Mouse (Mus musculus): ENCODE data around the gene Rxfp4.

Gene Rxfp4

GRCm38 (mm10) chr3:88652846-88653515 is at the start of gene Rxfp4:
Rxfp4 (minus strand) TSS chr3:88653142.
- no peak for TF ChIP-seq GATA4 (IDR thresholded peaks at IDR 0.05; ENCODE audit: insufficient replicate concordance, low read length)

DNA sequence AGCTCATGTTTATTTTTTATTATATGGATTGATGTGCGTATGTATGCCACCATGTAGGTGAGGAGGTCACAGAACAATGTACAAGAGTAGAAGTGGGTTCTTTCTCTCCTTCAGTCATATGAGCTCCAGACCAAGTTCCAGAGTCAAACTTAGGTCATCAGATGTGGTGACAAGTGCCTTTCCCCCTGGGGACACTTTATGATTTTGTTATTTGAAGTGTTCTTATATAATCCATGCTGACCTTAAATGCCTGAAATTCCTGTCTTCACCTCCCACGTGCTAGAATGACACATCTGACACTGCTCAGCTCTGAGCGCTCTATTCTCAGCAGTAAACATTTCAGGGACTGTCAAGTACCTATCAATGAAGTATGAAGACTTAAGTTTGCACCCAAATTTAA is 48.3 kb upstream of the Rxfp4 start:
- TF ChIP-seq GATA4 (IDR thresholded peaks at IDR 0.05; ENCODE audit: insufficient replicate concordance, low read length) = no peak

GRCm38 (mm10) chr3:88700247-88700646 is 47.3 kb upstream of the Rxfp4 start:
- TF ChIP-seq GATA4 (IDR thresholded peaks at IDR 0.05; ENCODE audit: insufficient replicate concordance, low read length) = no peak

GRCm38 (mm10) chr3:88698834-88699233 is 45.9 kb upstream of the Rxfp4 start:
- no peak for TF ChIP-seq GATA4 (IDR thresholded peaks at IDR 0.05; ENCODE audit: insufficient replicate concordance, low read length)

- TF ChIP-seq GATA4 (IDR thresholded peaks at IDR 0.05; ENCODE audit: insufficient replicate concordance, low read length) = no peak
Observed at GRCm38 (mm10) chr3:88698051-88698450, 45.1 kb upstream of the Rxfp4 start.

- TF ChIP-seq GATA4 (IDR thresholded peaks at IDR 0.05; ENCODE audit: insufficient replicate concordance, low read length) = no peak
Observed at GRCm38 (mm10) chr3:88695545-88695944, 42.6 kb upstream of the Rxfp4 start.

GRCm38 (mm10) chr3:88689079-88689478 is 36.1 kb upstream of the Rxfp4 start:
- TF ChIP-seq GATA4 (IDR thresholded peaks at IDR 0.05; ENCODE audit: insufficient replicate concordance, low read length) = no peak

DNA sequence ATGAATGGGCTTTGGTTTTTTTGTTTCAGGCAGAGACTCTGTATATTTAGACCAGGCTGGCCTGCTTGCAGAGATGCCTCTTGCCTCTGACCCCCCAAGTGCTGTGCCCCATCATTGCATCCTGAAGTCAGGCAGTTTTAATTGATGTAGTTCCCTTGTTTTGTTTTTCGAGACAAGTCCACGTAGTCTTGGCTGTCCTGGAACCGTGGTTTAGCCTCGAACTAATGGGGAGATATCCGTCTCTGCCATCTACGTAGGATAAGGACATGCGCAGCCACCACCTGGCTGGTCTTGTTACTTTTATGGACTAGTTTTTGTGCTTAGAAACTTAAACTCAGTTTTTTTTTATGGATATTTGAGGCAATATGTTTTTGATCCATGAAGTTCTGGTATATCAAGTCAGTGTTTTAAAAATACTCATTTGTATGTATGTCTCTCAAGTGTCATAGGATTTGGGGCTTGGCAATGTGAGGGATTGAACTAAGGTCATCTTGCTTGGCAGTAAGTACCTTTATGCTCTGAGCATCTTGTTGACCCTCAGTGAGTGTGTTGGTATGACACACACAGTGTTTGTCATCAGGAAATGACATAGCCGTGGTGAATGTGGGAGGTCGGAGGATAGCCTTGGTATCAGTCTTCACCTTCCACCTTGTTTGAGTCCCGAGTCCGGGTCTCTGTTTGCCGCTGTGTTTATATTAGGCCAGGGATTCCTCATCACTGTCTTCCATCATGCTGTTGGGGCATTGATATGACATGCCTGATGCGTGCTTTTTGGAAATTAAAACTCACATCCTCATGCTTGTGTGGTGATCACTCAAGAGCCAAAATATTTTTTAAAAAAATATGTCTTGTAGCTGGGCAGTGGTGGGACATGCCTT is 34.0 kb upstream of the Rxfp4 start:
- no peak for TF ChIP-seq GATA4 (IDR thresholded peaks at IDR 0.05; ENCODE audit: insufficient replicate concordance, low read length)

DNA sequence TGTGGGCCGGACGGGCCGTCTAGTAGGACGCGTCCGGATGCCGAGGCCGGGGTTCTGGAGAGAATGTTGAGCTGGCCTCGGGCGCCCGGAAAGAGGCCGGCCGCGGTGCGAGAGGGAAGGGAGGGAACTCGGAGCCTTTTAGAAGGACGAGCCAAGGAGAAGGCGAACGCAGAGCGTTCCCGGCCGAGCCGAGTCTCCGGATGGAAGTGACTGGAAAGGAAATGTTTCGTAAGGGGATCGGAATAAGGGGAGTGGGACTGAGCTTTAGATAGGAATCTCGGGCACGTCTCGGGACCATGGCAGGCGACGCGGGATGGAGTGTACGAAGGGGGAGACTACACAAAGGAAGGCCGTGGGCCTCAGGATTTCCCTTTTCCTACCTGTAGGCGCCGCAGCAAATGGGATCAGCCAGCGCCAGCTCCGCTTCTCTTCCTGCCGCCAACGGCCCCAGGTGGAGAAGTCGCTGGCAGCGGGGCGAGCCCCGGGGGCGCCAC is 33.1 kb upstream of the Rxfp4 start:
- peak; percentile 20; the same call in 1 of the 2 replicates for TF ChIP-seq GATA4 (IDR thresholded peaks at IDR 0.05; ENCODE audit: insufficient replicate concordance, low read length)

GRCm38 (mm10) chr3:88684980-88685941 is 32.3 kb upstream of the Rxfp4 start, which contains the start of gene Khdc4:
Khdc4 (plus strand) TSS chr3:88685803.
- no peak for TF ChIP-seq GATA4 (IDR thresholded peaks at IDR 0.05; ENCODE audit: insufficient replicate concordance, low read length)

DNA sequence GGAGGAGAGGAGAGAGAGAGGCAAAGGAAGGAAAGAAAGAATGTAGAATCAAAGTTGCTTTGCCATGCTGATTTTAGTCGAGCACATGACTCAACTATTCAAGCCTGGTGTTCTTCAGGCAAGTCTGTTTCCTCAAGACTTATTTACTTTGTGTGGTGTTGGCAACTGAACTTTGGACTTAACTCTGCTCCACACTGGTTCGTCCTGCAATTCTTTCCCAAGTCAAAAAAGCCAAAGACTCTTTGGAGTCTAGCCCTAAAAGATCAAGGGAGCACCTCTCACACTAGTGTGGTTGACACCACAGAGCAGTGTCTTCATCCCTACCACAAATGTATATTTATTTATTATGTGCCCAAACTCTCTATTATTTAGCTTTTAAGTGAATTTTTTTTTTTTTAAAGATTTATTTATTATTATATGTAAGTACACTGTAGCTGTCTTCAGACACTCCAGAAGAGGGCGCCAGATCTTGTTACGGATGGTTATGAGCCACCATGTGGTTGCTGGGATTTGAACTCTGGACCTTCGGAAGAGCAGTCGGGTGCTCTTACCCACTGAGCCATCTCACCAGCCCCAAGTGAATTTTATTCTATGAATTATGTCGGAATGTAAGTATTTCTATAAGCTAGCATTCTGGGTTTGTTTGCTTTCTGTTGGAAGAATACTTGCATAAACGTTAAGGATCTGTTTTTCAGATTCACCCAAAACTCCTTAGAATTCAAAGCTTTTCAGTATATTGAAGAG is 31.5 kb upstream of the Rxfp4 start:
- no peak for TF ChIP-seq GATA4 (IDR thresholded peaks at IDR 0.05; ENCODE audit: insufficient replicate concordance, low read length)

GRCm38 (mm10) chr3:88683814-88684213 is 30.9 kb upstream of the Rxfp4 start:
- TF ChIP-seq GATA4 (IDR thresholded peaks at IDR 0.05; ENCODE audit: insufficient replicate concordance, low read length) = no peak

DNA sequence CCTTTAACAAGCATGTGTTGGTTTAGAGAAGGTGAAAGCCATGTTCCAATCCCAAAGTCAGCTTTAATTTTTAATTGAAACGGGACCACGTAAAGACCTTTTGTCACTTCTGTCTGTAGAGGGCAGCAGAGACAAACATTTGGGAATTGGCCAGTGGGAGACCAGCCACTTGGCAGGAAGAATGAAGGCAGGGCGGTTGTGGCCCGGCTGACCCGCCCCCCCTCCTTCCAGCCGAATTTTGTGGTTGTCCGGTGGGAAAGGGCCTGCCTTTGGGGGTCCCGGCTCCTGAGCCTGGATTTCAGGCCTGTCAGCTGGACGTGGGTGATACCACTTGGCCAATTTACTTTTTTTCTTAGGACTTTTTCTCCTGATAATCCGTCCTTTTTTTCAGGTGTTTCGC is 24.5 kb upstream of the Rxfp4 start:
- TF ChIP-seq GATA4 (IDR thresholded peaks at IDR 0.05; ENCODE audit: insufficient replicate concordance, low read length) = no peak

GRCm38 (mm10) chr3:88664095-88664494 is 11.2 kb upstream of the Rxfp4 start:
- TF ChIP-seq GATA4 (IDR thresholded peaks at IDR 0.05; ENCODE audit: insufficient replicate concordance, low read length) = no peak

Data from liver, adult (tissue).